Mouse (Mus musculus) retina, postnatal 1 day (tissue): ENCODE measurements around the gene Nsg2.
A peak's percentile ranks its signal among the peaks of the same experiment; 100 is the strongest.

Source experiments
- DNase-seq: peaks from one replicate; pipeline ENCODE4 v3.0.0-alpha.2; 2012

Nsg2 gene

DNA sequence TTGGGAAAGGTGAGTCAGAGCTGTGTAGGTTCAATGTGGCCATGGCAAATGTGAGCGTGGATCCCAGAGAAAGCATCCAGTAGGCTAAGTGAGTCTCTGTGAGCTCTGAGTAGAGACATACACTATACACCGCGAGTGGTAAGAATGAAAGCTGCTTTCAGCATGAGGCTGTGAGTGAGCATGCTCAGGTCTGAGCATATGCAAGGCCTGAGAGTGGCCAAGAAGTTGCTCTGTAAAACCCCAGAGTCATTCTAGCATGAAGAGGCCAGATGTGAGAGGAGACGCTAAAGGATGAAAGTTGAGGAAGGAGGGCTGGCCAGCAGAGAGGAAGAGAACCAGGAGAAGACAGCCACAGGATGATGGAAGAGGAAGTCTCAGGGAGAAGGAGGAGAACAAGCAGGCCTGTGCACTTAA lies 12.8 kb downstream of the Nsg2 start:
- DNase-seq = no peak

DNA sequence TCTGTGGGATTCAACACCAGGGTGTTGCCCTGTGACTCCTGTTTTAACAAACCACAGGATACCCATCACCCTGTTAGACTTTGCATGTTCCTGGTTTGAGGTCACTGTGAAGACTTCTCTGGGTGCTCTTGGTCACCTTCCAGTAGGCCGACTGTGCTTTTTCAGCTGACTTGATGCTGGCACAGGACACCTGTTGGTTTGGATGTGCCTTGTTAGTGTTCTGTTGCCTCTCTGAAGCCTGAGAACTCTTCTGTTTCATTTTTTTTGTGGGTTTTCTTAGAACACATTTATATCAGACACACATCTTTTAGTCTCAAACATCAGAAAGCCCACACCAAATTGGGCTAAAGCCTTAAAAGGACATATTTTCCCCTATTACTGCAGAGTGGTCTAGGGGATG lies 13.3 kb downstream of the Nsg2 start:
- DNase-seq = no peak

GRCm38 (mm10) chr11:32018201-32018600 lies 17.9 kb downstream of the Nsg2 start:
- peak; percentile 64 for DNase-seq

- peak; percentile 65 for DNase-seq
Observed at GRCm38 (mm10) chr11:32020031-32020965, 20.0 kb downstream of the Nsg2 start.

DNA sequence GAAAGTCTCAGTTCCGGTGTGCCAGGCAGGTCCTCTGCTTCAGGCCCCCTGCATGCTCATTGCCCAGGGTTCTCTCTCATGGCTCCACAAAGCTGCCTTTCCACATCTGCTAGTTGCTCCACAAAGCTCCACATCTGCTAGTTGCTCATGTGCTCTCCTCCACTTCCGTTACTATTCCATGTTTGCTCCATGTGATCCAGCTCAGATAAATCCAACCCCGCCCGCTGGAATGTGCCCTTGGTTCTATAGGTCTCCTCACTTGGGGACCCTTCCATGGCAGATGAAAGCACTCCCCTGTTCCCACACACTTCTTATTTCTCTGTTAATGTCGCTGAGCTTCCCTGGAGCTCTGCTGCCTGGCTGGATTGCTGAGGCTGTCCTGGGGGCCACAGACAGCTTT lies 26.4 kb downstream of the Nsg2 start:
- DNase-seq = no peak

DNA sequence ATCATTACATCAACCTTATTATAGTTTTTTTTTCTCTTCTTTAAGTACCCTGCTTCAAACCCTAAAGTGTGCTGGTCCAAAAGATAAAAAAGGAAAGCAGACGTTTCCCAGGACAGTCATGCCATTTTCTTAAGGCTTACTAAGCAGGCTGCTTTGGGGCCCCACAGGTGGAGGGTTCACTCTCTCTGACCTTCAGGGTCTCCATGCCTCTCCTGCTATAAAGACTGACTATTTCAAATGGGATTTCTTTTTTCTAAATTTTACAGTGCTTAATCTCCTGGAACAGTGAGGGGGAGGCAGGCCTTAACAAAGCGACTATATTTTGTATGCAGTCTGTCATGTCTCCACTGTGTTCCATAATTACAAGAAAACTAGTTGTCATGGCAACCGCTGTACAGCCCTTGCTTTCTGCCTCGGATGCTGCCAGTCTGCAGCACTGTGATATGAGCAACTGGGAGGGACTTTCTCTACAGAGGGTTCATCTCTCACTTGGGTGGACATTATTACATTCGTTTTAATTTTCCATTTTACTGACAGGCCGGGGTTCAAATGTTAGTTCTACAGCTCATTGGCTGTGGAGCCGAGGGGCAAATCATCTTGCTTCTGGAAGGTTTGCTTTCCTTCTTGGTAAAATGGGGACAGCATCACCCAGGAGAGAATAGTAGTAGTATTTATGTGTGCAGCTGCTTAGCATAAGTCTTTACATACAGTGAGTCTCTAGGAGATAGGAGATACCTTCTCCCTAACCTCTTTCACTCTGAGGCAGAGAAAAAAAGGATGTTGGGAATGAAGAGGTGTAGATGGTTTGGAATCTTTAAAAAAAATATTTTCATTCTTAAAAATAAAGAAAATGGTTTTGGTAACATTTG lies 27.4 kb downstream of the Nsg2 start:
- DNase-seq = peak; percentile 56

DNA sequence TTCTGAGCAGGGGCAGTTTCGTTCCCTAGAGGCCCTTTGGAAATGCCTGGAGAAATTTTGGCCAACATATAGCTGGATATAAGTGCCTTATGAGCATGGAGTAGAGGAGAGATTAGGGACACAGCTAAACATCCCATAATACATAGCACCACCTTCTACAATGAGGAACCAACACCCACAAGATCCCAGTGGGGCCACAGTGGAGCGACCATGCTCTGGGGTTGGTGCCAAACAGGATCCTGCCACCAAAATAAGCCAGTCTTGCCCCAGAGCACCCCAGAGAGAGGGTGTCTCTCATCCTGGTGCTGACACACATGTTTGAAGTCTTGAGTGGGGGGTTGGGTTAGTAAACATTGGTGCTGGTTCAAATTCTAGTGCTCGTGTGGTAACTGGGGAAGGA lies 28.3 kb downstream of the Nsg2 start:
- DNase-seq = no peak

GRCm38 (mm10) chr11:32029356-32029755 lies 29.1 kb downstream of the Nsg2 start:
- no peak for DNase-seq

DNA sequence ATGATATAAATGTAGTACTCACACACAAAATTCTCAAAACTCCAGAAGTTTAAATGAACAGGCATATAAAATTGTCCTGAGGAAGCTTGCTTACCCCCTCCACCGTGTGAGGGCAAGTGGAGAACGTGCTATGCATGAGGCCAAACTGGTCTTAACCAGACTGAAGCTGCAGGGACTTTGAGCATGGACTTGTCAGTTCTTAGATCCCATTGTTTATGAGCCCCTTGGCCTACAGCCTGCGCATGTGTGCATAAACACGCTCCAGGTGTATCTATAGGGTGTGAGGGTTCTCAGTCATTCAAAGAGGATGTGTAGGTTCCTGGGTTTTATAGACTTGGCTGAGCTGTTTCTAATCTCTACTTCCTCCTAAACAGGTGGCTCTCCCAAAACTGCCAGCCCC lies 31.1 kb downstream of the Nsg2 start:
- no peak for DNase-seq

- DNase-seq = no peak
Observed at GRCm38 (mm10) chr11:32032053-32032452, 31.8 kb downstream of the Nsg2 start.

GRCm38 (mm10) chr11:32035831-32036230 lies 35.6 kb downstream of the Nsg2 start:
- no peak for DNase-seq

- no peak for DNase-seq
Observed at GRCm38 (mm10) chr11:32039656-32040055, 39.4 kb downstream of the Nsg2 start.

GRCm38 (mm10) chr11:32057389-32057788 lies 57.1 kb downstream of the Nsg2 start:
- DNase-seq = peak; percentile 41

DNA sequence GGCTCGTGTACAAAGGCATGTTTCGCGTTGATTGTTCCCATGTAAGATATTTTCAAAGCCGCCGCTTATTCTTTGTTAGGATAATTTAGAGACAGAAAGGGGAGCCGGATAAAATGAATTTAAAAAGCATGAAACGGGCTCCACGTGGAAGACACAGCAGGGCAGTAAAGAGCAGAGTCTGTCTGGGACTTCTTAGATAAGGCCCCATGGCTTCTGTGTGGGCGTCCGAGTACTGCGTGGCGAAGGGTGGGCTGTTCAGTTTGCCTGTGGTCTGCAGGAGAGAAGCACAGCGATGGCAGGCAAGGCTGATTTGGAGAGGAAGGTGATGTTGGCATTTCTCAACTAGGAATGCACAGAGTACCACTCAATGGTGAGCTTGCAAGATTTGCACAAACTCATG lies 57.6 kb downstream of the Nsg2 start:
- no peak for DNase-seq

GRCm38 (mm10) chr11:32061020-32061419 lies 60.8 kb downstream of the Nsg2 start:
- DNase-seq = no peak

DNA sequence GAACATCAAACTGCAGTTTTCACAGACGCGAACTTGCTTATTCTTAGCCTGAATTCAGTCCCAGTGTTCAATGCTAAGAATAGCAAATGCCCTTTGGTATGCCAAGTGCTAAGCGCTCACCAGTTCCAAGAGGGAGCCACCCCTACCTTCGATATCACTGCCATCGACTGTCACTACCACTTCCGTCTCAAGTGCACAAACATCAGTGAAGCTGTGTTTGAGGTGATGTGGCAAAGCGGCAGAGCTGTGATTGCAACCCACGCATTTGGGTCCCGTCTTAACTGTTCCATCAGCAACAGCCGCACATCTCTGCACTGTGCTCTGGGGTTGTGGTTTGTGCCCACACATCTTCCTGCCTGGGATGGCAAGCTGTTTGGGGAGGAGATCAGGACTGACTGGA lies 61.6 kb downstream of the Nsg2 start:
- DNase-seq = no peak

GRCm38 (mm10) chr11:32063775-32064510 lies 63.7 kb downstream of the Nsg2 start:
- peak; percentile 48 for DNase-seq

DNA sequence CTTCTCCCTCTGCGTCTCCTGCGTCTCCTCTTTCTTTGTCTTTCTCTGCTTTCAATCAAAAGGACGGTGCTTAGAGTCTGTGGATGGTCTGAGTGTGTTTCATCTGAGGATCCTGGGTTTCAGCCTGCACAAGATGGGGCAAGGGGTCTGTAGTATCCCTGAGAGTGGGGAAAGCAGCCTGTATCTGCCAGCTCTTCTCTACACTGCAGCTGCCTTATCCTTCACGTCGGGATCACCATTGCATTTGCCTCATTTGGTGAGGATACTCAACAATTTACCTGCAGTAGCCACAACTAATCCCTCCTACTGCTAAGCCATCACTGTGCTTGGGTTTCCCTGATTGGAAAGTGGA lies 64.2 kb downstream of the Nsg2 start:
- DNase-seq = no peak

DNA sequence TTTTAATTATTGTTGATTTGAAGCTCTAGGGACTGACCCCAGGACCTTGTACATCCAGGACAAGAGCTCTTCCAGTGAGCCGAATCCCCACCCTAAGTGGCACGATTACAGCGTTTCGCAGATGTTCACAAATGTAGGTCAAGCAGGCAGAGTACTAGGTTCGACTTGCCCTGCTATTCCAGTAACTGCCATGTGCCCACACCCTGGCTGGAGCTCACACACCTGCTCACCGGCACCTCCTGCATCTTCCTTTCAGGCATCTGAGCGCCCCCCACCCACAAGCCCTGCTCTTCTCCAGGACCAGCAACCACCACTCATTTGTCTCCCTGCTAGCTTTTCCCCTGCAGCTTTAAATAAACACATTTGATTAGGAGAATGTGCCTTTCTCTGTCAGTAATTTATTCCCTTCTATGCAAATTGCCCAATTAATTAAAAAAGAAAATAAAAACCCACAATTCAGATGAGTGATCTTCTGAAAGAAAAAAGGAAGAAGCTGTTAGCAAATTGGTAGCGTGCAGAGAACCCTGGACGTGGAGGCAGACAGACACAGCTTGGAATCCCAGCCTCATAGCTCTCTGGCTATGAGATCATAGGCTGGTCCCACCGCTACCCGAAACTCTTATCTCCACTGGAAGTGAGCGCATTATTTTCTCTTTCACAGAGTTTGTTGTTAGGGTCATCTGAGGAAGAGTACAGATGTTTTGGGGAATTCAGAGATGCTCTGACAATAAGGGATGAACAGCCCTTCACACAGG lies 68.7 kb downstream of the Nsg2 start:
- peak; percentile 61 for DNase-seq

GRCm38 (mm10) chr11:32075163-32075562 lies 74.9 kb downstream of the Nsg2 start:
- no peak for DNase-seq

DNA sequence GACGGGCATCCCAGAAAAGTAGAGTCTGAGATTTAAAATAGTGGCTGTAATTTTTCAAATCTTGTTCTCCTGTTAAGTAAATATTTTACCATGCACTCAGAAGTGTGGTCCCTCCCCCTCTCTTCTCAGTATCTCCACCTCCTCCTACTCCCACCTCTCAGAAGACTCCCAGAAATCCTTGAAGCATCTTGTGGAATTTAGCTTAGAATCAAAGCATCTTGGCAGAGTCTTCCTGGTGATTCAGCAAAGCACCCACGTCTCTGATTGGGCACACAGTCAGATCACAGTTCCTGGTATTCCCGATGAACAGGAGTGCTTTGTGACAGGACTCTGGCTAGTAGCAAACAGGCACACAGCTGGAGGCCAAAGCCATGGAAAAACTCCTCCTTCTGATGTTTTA lies 83.2 kb downstream of the Nsg2 start:
- no peak for DNase-seq

DNA sequence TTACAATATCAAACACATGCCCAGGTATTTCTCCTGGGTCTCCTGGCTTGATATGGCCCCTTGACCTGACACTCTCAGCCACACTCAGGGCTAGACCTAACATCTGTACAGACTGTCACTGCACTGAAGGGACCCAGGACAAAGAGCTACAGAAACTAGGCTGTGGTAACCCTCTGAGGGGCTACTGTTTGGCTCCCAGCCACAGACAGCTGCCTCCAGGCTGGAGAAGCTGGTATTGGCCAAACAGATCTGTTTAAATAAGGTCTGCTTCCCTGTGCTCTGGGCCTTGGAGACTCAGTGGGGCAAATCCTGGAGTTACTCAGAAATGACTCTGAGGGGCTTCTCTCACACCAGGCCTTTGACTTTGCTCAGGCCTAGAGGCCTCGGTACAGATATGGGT lies 86.3 kb downstream of the Nsg2 start:
- DNase-seq = no peak
